Mouse (Mus musculus) intestine, embryonic 16.5 days (tissue): Measurements from ENCODE around the gene Cilp2. TPM values are rescaled to one million over a fixed set of nuclear protein-coding genes. Genes with fewer than 3 reads are reported as not detected.

Source experiments
- ATAC-seq: fragments of 200-750 bp; cut with Nextera tagmentation; 2 replicates; pipeline ENCODE4 v1.8.0; 2017; ENCODE audit warnings: moderate TSS enrichment, moderate library complexity
- H3K27ac ChIP-seq: fragments of 300-500 bp; sonication (generic); 2 replicates; pipeline ENCODE4 v1.5.1; 2014; ENCODE audit warnings: mild to moderate bottlenecking, low read length
- H3K27me3 ChIP-seq: fragments of 300-500 bp; sonication (generic); replicated peaks from 2 replicates; pipeline ENCODE4 v1.6.1; 2014; ENCODE audit warnings: low read length, control low read depth, mixed read lengths; ENCODE audit not compliant: control insufficient read depth, insufficient read depth
- H3K36me3 ChIP-seq: fragments of 300-500 bp; sonication (generic); 2 replicates; pipeline ENCODE4 v1.6.1; 2014; ENCODE audit warnings: low read length, control low read depth; ENCODE audit not compliant: control insufficient read depth, insufficient read depth
- H3K4me1 ChIP-seq: fragments of 300-500 bp; sonication (generic); 2 replicates; pipeline ENCODE4 v1.6.1; 2014; ENCODE audit warnings: low read length, control low read depth, mixed read lengths; ENCODE audit not compliant: control insufficient read depth, insufficient read depth
- H3K4me2 ChIP-seq: fragments of 300-500 bp; sonication (generic); 2 replicates; pipeline ENCODE4 v1.6.1; 2014; ENCODE audit warnings: low read depth, low read length, control low read depth
- H3K4me3 ChIP-seq: fragments of 300-500 bp; sonication (generic); 2 replicates; pipeline ENCODE4 v1.5.1; 2014; ENCODE audit warnings: mild to moderate bottlenecking, low read length
- H3K9ac ChIP-seq: fragments of 300-500 bp; sonication (generic); 2 replicates; pipeline ENCODE4 v1.6.1; 2014; ENCODE audit warnings: low read depth, low read length
- H3K9me3 ChIP-seq: fragments of 300-500 bp; sonication (generic); 2 replicates; pipeline ENCODE4 v1.6.1; 2016; ENCODE audit warnings: low read length, control low read depth; ENCODE audit not compliant: control insufficient read depth
- WGBS: fragments of 180-500 bp; shearing (Covaris S2); extraction: QIAGEN DNeasy Blood & Tissue Kit; methylation state at CpG from one replicate; pipeline ENCODE4 v1.1.7; 2014; 5-methylcytosine and 5-hydroxymethylcytosine counted together
- polyA plus RNA-seq: library from polyadenylated mRNA; unstranded; fragments of >200 nt; fragmentation: Nextera tagmentation; extraction: Ambion mirVana; gene quantifications from 2 replicates; pipeline ENCODE4 v1.2.1, GENCODE M21; 2015

Cilp2 gene
- polyA plus RNA-seq, 1 experiment from 2014 or later, result 0.51 TPM

GRCm38 (mm10) chr8:69870003-69870765 is 17.3 kb downstream of the Cilp2 start:
- Histone ChIP-seq H3K4me1 (no peaks in the 10 kb centered on the region), H3K27ac (no peak overlapping the region), H3K9me3 (no peaks in the 10 kb centered on the region), H3K4me2 (no peak overlapping the region), H3K4me3 (no peak overlapping the region), H3K9ac (no peak overlapping the region), H3K27me3 (no peaks in the 10 kb centered on the region), H3K36me3 (no peaks in the 10 kb centered on the region)
- no peak for ATAC-seq
- WGBS, result 78% methylated on average over 11 of the region's 11 CpGs

- ATAC-seq, result no peak
- Histone ChIP-seq H3K9ac (no peak overlapping the region), H3K4me1 (no peaks in the 10 kb centered on the region), H3K27ac (no peak overlapping the region), H3K36me3 (no peaks in the 10 kb centered on the region), H3K9me3 (no peaks in the 10 kb centered on the region), H3K27me3 (no peaks in the 10 kb centered on the region), H3K4me2 (no peak overlapping the region), H3K4me3 (no peak overlapping the region)
- WGBS, result 81% methylated on average over 5 of the region's 5 CpGs
These were observed 19.7 kb downstream of the Cilp2 start for GRCm38 (mm10) chr8:69867696-69868326.

- no peak overlapping the region for H3K4me2 ChIP-seq
- no peak overlapping the region for H3K27ac ChIP-seq
These were observed 23.3 kb downstream of the Cilp2 start for GRCm38 (mm10) chr8:69864180-69864579.

DNA sequence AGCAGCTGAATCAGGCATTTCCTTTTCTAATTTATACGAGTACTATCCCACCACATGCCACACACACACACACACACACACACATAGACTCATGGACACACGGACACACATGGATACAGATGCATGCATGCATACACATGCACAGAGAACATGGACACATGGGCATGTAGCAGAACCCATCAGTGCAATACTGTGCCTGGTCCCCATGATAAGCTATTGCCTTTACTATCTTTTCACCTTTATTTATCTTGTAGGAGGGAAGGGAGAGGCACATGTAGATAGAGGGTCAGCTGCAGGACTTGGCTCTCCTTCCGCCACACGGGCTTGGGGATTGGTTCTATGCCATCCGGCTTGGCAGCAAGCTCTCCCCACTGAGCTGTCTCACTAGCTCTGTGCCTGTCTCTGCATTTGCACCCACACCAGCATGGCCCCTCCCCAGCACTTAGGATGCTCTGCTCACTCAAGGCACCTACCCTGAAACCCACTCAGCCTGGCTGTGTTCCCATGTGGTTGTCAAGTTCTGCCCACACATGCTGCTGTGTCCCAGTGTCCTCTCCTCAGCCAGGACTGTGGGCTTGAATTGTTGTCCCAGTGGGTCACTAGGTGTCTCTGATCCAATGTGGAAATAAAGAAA is 24.0 kb downstream of the Cilp2 start:
- Histone ChIP-seq H3K9me3 (no peaks in the 10 kb centered on the region), H3K27ac (no peak overlapping the region), H3K4me3 (no peak overlapping the region), H3K4me1 (no peaks in the 10 kb centered on the region), H3K36me3 (no peaks in the 10 kb centered on the region), H3K9ac (no peak overlapping the region), H3K27me3 (no peaks in the 10 kb centered on the region), H3K4me2 (no peak overlapping the region)
- 80% methylated on average over 5 of the region's 5 CpGs for WGBS
- ATAC-seq, result no peak

More at GRCm38 (mm10) chr8:69864180-69864579, 23.3 kb downstream of the Cilp2 start:
- ATAC-seq, result no peak
- no peaks in the 10 kb centered on the region for H3K27me3 ChIP-seq
- no peak overlapping the region for H3K4me3 ChIP-seq
- WGBS, result 70% methylated on average over 5 of the region's 5 CpGs
- H3K9me3 ChIP-seq, result no peaks in the 10 kb centered on the region
- H3K9ac ChIP-seq, result no peak overlapping the region
- H3K4me1 ChIP-seq, result no peaks in the 10 kb centered on the region
- no peaks in the 10 kb centered on the region for H3K36me3 ChIP-seq

DNA sequence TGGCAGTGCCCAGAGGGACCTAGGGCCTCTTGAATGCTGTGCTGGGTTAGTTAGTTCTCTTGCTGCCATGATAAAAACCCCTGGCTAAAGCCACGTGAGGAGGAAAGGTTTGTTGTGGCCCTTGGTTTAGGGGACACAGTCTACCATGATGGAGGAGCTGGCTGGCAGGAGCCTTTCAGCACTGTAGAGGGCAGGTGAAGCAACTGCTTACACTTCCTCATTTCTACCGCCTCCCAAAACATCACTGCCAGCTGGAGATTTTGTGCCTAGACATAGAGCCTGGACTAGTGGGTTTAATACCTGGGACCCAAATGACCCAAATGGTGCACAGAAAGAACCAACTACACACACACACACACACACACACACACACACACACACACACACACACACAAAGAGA is 26.2 kb downstream of the Cilp2 start:
- Histone ChIP-seq H3K27me3 (no peaks in the 10 kb centered on the region), H3K4me1 (no peaks in the 10 kb centered on the region), H3K4me2 (no peak overlapping the region), H3K4me3 (no peak overlapping the region), H3K27ac (no peak overlapping the region), H3K9ac (no peak overlapping the region), H3K36me3 (no peaks in the 10 kb centered on the region), H3K9me3 (no peaks in the 10 kb centered on the region)
- ATAC-seq, result no peak
- WGBS, result 58% methylated on average over 2 of the region's 2 CpGs

DNA sequence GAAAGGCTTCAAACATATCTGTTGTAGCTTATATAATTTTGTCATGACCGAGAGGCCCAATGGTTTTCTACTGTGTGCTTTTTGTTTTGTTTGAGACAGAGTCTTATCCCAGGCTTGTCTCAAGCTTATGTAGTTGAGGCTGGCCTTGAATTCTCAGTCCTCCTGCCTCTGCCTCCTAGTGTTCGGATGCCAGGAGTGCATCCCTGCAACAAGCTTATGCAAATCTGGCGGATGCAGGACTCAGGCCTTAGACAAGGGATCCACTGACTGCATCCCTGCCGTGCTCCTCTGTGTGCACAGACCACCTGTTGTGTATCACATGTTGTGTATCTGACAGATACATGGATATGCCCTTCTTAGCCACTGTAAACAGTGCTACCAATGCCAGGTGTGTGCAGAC is 26.7 kb downstream of the Cilp2 start:
- Histone ChIP-seq H3K9me3 (no peaks in the 10 kb centered on the region), H3K27ac (no peak overlapping the region), H3K4me3 (no peak overlapping the region), H3K27me3 (no peaks in the 10 kb centered on the region), H3K4me1 (no peaks in the 10 kb centered on the region), H3K36me3 (no peaks in the 10 kb centered on the region), H3K9ac (no peak overlapping the region), H3K4me2 (no peak overlapping the region)
- no peak for ATAC-seq
- 62% methylated on average over 4 of the region's 4 CpGs for WGBS

DNA sequence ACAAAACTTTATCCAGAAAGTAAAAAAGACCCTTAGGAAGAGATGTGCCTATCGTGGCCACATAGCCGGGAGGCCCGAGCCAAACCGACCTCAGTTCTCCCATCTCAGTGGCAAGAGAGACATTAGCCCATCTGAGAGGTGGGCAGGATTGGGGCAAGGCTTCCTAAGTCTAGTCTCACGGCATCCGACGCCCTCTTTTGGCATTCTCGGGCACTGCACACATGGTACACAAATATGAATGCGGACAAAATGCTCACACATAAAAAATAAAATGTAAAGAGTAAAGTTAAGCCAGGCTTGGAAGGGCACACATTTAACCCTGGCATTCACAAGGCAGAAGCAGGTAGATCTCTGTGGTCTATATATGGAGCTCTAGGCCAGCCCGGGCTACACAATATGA is 33.6 kb downstream of the Cilp2 start:
- Histone ChIP-seq H3K9ac (no peak overlapping the region), H3K9me3 (no peaks in the 10 kb centered on the region), H3K27ac (no peak overlapping the region), H3K4me3 (no peak overlapping the region), H3K4me1 (no peaks in the 10 kb centered on the region), H3K4me2 (no peak overlapping the region), H3K27me3 (no peaks in the 10 kb centered on the region), H3K36me3 (no peaks in the 10 kb centered on the region)
- WGBS, result 91% methylated on average over 10 of the region's 10 CpGs
- no peak for ATAC-seq

DNA sequence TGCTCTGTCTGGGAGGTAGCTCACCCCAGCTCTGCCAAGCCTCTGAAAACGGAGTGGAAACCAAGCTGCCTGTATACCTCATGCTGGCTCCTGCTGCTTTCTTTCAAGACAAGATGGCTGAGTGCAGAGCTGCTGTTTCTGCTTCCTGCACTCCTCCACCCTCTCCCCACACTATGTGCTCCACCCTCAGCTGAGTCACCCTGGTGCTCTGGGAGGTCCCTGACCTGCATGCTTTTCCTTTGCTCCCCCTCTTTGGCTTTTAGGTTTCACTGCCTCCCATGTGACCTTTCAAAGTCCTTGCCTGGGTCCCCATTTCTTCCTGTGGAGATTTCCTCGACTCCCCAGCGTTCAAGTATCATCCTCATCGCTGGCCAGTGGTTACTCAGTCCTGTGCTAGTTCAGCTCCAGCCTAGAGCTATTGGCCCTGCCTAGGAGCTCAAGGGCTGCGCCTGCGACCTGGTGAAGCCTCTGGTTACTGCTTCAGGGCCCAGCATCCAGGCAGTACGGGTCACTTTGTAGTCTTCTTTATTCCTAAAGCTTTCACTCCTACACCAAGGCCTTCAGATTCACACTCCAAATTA is 36.5 kb downstream of the Cilp2 start:
- no peaks in the 10 kb centered on the region for H3K4me1 ChIP-seq
- H3K4me2 ChIP-seq, result no peak overlapping the region
- no peak overlapping the region for H3K9ac ChIP-seq
- H3K4me3 ChIP-seq, result no peak overlapping the region
- H3K27me3 ChIP-seq, result no peaks in the 10 kb centered on the region
- WGBS, result 77% methylated on average over 7 of the region's 7 CpGs
- ATAC-seq, result no peak
- no peak overlapping the region for H3K27ac ChIP-seq
- H3K36me3 ChIP-seq, result no peaks in the 10 kb centered on the region
- H3K9me3 ChIP-seq, result no peaks in the 10 kb centered on the region

DNA sequence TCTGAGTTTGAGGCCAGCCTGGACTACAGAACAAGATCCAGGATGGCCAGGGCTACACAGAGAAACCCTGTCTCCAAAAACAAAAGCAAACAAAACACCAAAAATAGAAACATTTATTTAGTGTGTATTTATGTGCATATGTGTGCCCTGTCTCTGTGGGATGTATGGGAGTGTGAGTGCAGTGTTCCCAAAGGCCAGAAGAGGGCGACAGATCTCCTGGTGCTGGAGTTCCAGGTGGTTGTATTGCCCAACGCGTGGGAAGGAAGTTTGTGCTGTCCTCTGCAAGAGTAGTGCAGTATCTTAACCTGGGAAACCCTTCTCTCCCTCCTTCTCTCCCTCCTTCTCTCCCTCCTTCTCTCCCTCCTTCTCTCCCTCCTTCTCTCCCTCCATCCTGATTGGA is 37.6 kb downstream of the Cilp2 start:
- no peak overlapping the region for H3K4me2 ChIP-seq
- WGBS, result 37% methylated on average over 3 of the region's 3 CpGs
- H3K9me3 ChIP-seq, result no peaks in the 10 kb centered on the region
- H3K9ac ChIP-seq, result no peak overlapping the region
- H3K27me3 ChIP-seq, result no peaks in the 10 kb centered on the region
- H3K4me3 ChIP-seq, result no peak overlapping the region
- no peak for ATAC-seq
- no peaks in the 10 kb centered on the region for H3K4me1 ChIP-seq
- no peak overlapping the region for H3K27ac ChIP-seq
- H3K36me3 ChIP-seq, result no peaks in the 10 kb centered on the region
